Mouse (Mus musculus): ENCODE measurements around the gene Nr0b2. TPM values are rescaled to one million over a fixed set of nuclear protein-coding genes. Genes with fewer than 3 reads are reported as not detected.
"Not testable (repeated sequence)": the region's sequence is repeated elsewhere in the genome, so short reads cannot be mapped to it uniquely, and the experiment has no call there.

The Nr0b2 gene
- polyA plus RNA-seq (2017; shearing (Covaris generic)), result under 1 TPM in 1 of 2 experiments, not detected in 1; 0.28 TPM

DNA sequence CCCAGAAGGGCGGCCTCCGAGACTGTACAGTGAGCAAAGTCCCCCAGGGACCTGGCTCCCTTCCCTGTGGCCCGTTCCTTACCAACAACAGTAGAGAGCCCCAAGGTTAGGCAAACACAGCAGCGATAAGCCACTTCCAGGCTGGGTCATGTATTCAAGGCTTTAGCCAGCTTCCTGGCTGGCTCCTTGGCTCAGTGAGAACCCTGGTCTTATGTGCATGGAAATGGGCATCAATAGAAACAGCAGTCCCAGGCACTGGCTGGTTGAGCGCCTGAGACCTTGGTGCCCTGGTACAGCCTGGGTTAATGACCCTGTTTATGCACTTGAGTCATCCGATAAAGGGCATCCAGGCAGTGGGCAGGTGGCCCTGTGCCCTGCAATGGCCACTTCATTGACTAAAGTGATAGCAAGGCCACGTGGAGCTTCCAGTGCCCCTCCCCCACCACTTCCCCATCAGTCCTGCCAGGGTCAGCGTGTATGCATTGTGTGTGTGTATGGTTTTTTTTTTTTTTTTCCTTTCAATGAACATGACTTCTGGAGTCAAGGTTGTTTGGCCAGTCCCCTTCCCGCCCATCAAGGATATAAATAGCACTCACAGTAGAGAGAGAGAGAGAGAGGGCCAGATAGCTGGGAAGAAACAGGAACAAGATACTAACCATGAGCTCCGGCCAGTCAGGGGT, at the start of gene Nr0b2:
Gene Nr0b2 (plus strand): TSS at position 609 of the 680 bp plus-strand sequence.
- no peak for ATAC-seq

- ATAC-seq, result no peak
Observed at GRCm38 (mm10) chr4:133504300-133504699, 48.9 kb upstream of the Nr0b2 start.

GRCm38 (mm10) chr4:133504755-133505485, 48.3 kb upstream of the Nr0b2 start:
- ATAC-seq, result no peak

DNA sequence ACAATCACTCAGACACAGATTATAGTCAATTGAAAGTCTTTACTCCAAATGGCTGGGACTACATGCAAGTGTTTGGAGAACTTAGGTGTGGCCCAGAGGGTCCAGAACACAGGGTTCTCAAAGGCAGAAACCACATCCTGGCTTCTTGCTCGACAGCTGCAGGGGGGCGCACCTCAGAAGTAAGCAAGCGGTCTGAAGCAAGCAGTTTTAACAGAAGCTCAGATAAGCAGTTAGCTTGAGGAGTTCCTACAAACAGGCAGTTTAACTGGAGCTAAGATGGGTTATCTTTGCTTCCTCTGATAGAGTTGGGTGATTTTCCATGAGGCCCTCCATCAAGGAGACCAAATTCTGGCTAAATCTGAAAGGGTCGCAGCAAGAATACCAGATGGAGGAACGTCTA, 46.6 kb upstream of the Nr0b2 start:
- no peak for ATAC-seq

DNA sequence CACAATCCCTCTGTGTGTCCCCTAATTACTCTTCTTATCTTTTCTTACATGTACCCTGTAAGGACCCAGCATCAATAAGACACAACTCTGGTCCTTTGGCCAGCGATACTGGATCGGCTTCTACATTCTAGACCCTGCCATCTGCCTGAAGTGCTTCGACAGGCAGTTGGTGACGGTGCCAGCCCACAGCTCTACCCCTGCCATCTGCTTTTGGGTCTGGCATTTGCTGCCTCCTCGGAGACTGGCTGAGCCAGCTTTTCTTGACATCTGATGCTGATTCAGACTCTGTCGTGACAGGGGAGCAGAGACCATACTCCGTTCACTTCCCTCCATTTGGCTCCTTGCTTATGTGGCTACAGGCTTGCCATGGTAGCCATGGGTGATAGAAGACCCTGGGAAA, 44.2 kb upstream of the Nr0b2 start:
- no peak for ATAC-seq

DNA sequence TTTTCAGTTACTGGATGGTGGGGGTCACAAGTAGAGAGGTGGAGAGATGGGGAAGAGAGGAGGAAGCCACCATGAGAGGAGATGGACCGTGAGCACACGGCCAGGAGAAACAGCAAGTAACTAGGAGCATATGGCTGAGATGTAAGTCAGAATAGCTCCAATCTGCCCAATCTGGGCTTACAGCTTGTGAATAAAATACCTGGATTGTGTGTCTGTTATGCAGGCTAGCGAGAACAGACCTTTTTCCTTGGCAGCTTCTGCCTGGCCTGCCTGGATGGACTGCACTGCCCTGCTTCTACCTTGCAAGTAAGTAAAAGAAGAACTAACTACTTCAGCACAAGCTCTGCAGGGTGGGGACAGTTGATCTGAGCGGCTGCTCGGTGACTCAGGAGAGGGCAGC, 42.1 kb upstream of the Nr0b2 start:
- ATAC-seq, result no peak

- ATAC-seq, result not testable (repeated sequence)
Observed at GRCm38 (mm10) chr4:133512511-133512910, 40.7 kb upstream of the Nr0b2 start.

GRCm38 (mm10) chr4:133512972-133513371, 40.2 kb upstream of the Nr0b2 start:
- peak; percentile 53 for ATAC-seq

DNA sequence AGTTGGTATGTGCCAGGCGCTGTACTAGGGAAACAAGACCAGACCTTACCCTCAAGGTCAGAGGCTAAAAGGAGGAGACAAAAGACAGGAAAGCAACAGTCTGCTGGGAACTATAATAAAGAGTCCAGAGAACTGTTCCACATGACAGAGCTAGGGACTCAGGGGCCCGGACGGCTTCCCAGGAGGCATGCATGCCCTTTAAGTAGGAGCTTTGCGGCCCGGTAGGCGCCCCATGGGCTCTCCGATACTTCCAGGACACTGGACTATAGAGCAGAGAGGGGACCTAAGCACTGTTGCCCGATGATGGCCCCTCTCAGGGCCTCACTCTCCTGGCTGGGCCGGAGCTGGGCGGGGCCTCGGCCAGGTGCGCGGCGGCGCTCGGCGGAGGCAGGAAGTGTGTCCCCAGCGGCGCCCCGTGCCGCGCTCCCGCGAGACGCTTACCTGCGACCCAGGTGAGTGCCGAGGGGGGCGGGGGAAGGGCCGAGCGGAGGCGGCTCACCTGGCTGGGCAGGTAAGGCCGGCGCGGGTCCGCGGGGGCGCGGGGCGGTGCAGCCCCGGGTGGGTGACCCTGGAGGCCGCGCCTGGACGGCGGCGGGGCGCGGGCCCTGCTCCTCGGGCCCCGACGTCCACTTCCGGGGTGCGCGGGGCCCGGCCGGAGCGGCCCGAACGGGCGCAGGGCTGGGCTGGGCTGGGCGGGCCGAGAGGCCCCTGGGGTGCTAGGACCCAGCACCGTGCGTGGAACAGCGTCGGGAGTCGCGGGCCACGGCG, 34.4 kb upstream of the Nr0b2 start, which contains the start of gene Kdf1:
Gene Kdf1 (plus strand): TSS at position 363 of the 768 bp plus-strand sequence.
- ATAC-seq, result no peak

GRCm38 (mm10) chr4:133519369-133519665, 33.9 kb upstream of the Nr0b2 start:
- no peak for ATAC-seq

DNA sequence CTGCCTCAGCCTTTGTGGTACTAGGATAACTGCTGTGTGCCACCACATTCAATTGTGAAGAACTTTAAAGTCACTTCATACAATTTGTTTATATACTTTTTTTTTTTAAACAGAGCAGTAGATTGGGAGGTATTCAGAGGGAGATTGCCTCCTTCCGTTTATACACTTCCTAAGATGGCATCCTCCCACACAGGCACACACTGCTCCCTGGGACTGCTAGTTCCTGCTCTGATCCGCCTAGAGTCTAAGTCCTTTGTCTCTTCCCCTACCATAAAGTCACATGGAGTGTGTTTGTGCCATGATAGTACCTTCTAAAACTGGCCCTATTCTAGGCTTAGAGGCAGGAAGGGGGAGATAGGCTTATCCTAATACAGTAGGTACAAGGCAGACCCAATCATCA, 31.7 kb upstream of the Nr0b2 start:
- ATAC-seq, result no peak

DNA sequence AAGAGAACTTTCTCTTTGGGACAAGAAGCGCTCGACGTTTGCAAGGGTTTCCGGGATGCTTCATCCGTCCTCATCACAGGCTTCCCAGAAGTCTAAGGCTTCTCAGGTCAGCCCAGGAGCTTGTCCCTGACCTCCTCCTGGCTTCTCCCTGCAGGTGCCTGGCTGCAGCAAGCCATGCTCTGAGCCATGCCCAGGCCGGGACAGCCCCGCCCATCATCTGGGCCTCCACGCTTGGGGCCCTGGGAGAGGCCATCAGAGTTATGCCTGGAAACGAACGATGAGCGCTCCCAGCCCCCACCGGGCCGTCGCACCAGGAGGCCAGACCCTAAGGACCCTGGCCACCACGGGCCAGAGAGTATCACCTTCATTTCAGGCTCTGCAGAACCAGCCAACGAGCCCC, 25.4 kb upstream of the Nr0b2 start:
- ATAC-seq, result no peak

- no peak for ATAC-seq
Observed at GRCm38 (mm10) chr4:133532777-133533176, 20.4 kb upstream of the Nr0b2 start.

GRCm38 (mm10) chr4:133536081-133536480, 17.1 kb upstream of the Nr0b2 start:
- no peak for ATAC-seq

GRCm38 (mm10) chr4:133536652-133537051, 16.5 kb upstream of the Nr0b2 start:
- ATAC-seq, result no peak

GRCm38 (mm10) chr4:133545272-133546231, 7.6 kb upstream of the Nr0b2 start, which contains the start of gene Nudc:
Gene Nudc (minus strand): TSS chr4:133545996.
- peak; percentile 98 for ATAC-seq

GRCm38 (mm10) chr4:133552029-133552428, 1.1 kb upstream of the Nr0b2 start:
- ATAC-seq, result no peak

DNA sequence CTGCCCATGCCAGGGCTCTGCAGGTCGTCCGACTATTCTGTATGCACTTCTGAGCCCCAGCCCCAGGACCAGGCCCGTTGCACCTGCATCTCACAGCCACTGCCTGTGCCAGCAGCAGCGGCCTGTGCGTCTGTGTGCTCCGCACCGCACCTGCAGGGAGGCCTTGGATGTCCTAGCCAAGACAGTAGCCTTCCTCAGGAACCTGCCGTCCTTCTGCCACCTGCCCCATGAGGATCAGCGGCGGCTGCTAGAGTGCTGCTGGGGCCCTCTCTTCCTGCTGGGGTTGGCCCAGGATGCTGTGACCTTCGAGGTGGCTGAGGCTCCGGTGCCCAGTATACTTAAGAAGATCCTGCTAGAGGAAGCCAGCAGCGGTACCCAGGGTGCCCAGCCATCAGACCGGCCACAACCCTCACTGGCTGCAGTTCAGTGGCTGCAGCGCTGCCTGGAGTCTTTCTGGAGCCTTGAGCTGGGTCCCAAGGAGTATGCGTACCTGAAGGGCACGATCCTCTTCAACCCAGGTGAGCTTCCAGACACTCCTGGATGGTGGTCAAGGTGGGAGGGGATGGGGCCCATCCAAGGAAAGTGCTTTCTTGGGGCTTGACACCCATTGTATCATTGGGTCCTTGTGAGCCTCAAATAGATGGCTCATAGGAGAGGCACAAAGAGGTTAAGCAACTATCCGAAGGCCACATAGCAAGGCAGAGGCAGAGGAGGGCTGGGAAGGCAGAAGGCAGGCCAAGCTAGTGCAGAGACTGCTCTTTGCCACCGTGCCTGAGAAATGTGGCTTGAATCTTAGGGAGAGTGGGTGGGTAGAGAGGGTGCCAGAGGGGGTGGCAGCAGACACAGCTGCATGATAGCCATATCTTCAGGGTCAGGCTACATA, 513 bp downstream of the Nr0b2 start:
- ATAC-seq, result no peak

DNA sequence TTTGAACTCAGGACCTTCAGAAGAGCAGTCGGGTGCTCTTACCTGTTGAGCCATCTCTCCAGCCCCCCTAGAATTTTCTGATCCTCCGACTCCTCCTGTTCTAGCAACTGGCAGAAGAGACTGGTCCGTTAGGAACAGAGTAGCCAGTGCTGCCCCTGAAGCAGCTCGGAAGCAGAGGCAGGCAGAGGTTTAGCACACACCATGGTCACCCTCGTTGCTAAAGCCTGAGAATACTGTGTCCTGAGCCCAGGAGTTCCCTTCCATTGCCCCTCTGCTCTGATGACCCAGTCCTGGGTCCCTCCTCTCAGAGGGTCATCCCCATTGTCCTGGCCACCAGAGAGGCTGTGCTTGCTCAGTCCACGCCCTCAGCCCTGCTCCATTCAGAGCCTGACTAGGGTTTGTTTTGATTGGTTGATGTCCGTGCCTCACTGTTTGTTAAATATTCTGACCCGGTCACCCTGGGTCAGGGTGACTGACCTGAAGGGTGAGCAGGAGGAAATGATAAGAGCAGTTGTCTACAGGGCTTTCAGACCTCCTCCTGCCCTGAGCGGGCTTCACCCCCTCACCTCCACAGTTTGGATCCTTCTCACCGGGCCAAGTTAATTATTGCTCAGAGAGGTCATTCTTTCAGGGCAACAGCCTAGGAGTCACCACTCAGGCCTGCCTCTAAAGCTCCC, 4.0 kb downstream of the Nr0b2 start:
- no peak for ATAC-seq

DNA sequence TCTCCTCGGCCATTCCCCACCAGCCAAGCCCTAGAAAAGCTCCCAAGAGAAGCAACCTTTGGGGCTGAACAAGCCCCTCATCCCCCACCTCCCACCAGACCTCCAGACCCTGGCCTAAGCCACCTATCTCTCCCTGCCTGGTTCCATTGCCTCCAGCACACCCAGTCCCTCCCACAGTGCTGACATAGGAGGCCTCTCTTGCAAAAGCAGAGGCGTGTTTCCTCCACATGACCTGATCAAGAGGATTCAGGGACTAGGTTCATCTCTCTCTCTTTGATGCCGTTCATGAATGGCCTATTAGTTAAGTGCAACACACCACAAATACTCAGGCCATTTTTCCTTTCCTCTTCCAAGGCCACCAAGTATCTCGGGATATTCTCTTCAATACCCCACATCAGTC, 6.7 kb downstream of the Nr0b2 start:
- no peak for ATAC-seq

- no peak for ATAC-seq
Observed at GRCm38 (mm10) chr4:133561622-133562021, 8.4 kb downstream of the Nr0b2 start.
